Mouse (Mus musculus) liver, embryonic 11.5 days (tissue): ENCODE results near the gene Mipep. TPM values are rescaled to one million over a fixed set of nuclear protein-coding genes. Genes with fewer than 3 reads are reported as not detected.
A peak's percentile ranks its signal among the peaks of the same experiment; 100 is the strongest.

Experiments
- ATAC-seq: fragments of 200-750 bp; cut with Nextera tagmentation; replicated peaks from 2 replicates; pipeline ENCODE4 v1.8.0; 2017; ENCODE audit warnings: moderate number of reproducible peaks, mild to moderate bottlenecking, moderate TSS enrichment, moderate library complexity; ENCODE audit not compliant: low FRiP score
- DNase-seq: peaks from one replicate; pipeline ENCODE4 v3.0.0-alpha.2; 2017; ENCODE audit warnings: low spot score
- H3K27ac ChIP-seq: fragments of 300-500 bp; sonication (generic); 2 replicates; pipeline ENCODE4 v1.5.1; 2014; ENCODE audit warnings: mild to moderate bottlenecking, low read depth, low read length, control low read depth
- H3K27me3 ChIP-seq: fragments of 300-500 bp; sonication (generic); replicated peaks from 2 replicates; pipeline ENCODE4 v1.6.1; 2014; ENCODE audit warnings: low read length, mixed read lengths; ENCODE audit not compliant: control insufficient read depth, insufficient read depth
- H3K36me3 ChIP-seq: fragments of 300-500 bp; sonication (generic); 2 replicates; pipeline ENCODE4 v1.6.1; 2014; ENCODE audit warnings: mild to moderate bottlenecking, low read length, moderate library complexity, mixed read lengths; ENCODE audit not compliant: control insufficient read depth, insufficient read depth
- H3K4me1 ChIP-seq: fragments of 300-500 bp; sonication (generic); replicated peaks from 2 replicates; pipeline ENCODE4 v1.6.1; 2014; ENCODE audit warnings: low read length, mixed read lengths; ENCODE audit not compliant: control insufficient read depth, insufficient read depth
- H3K4me2 ChIP-seq: fragments of 300-500 bp; sonication (generic); 2 replicates; pipeline ENCODE4 v1.6.1; 2014; ENCODE audit warnings: mild to moderate bottlenecking, control low read depth, moderate library complexity
- H3K4me3 ChIP-seq: fragments of 300-500 bp; sonication (generic); 2 replicates; pipeline ENCODE4 v1.5.1; 2014; ENCODE audit warnings: low read depth, low read length, control low read depth
- H3K9ac ChIP-seq: fragments of 300-500 bp; sonication (generic); 2 replicates; pipeline ENCODE4 v1.6.1; 2014; ENCODE audit warnings: low read depth, low read length, control low read depth
- H3K9me3 ChIP-seq: fragments of 300-500 bp; sonication (generic); 2 replicates; pipeline ENCODE4 v1.6.1; 2016; ENCODE audit warnings: low read length, inconsistent platforms, mixed read lengths; ENCODE audit not compliant: control insufficient read depth
- WGBS: fragments of 180-500 bp; shearing (Covaris S2); extraction: QIAGEN DNeasy Blood & Tissue Kit; methylation state at CpG from one replicate; pipeline ENCODE4 v1.1.7; 2014; 5-methylcytosine and 5-hydroxymethylcytosine counted together
- polyA plus RNA-seq: library from polyadenylated mRNA; unstranded; fragments of >200 nt; fragmentation: Nextera tagmentation; extraction: Ambion mirVana; gene quantifications from 2 replicates; pipeline ENCODE4 v1.2.1, GENCODE M21; 2014

Mipep gene
- 27.8 TPM in 2 replicates for polyA plus RNA-seq

DNA sequence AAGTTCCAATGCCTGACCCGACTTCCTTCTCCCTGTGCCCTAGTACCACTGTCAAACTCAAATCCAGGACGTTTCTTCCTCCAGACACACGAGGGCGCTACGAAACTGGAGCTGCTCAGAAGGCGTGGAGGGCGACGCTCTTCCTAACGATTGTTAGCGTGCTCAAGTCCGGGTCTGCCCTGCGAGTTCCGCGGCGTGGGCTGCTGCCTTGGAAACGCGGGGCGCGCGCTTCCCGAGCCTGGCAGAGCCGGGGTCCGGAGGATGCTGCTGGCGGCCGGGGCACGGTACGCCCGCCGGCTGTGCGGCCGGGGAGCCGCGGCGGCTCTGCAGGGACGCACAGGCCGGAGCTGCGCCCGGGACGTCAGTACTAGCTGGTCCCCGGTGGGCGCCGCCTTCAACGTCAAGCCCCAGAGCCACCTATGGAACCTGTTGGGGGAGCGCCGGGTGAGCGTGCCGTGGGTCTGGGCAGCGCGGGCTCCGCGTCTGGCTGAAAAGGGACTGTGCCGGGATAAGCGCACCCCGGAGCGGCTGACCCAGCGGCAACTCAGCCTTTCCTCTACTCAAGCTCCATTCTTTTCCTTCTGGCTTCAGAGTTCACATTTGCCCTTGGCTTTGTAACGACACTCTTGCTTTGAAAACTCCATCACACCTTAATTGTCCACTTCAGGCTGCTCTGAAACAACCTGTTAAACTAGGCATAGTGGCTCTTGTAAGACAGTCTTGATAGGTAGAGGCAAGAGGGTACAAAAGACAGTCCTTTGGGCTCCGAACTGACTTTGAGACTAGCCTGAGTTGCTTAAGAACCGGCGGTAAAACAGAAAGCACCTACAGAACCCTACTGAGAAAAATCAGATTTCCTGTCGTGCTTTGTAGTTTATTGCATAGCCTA, at the start of gene Mipep:
TSS of gene Mipep (plus strand) at position 147 of the 889 bp plus-strand sequence.
- H3K9ac ChIP-seq, result peak within 1 kb of the TSS; percentile 78
- H3K4me1 ChIP-seq, result peaks cover 3% of the 10 kb centered on the region
- peak within 1 kb of the TSS; percentile 89 for H3K4me2 ChIP-seq
- H3K36me3 ChIP-seq, result no peaks in the 10 kb centered on the region; the same call in 1 of the 2 replicates
- H3K4me3 ChIP-seq, result peak within 1 kb of the TSS; percentile 90
- H3K27me3 ChIP-seq, result no peaks in the 10 kb centered on the region
- no peaks in the 10 kb centered on the region for H3K9me3 ChIP-seq
- H3K27ac ChIP-seq, result no peak within 1 kb of the TSS
- WGBS, result under 1% methylated on average over 61 of the region's 61 CpGs
- ATAC-seq, result peak; percentile 87
- peak; percentile 79 for DNase-seq

DNA sequence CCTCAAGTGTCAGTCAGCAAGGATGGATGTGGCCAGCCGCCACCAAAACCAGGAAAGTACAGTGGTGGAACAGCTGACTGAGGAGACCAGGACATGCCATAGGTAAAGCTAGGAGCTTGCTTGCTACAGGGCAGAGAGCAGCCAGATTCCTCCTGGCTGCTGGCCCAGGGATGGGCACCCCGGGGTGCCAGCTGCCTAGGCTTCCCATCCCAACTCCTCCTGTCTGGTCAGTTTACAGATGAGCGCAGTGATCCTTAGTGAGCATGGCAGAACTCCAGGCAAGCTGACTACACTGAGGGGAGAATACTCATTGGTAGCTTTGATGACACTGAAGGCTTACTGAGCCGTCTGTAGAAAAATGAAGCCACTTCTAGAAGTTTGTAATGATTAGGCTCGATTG, 49.2 kb upstream of the Mipep start:
- WGBS, result 69% methylated on average over 5 of the region's 5 CpGs
- DNase-seq, result no peak
- Histone ChIP-seq H3K4me3 (no peak overlapping the region), H3K27me3 (no peaks in the 10 kb centered on the region), H3K9ac (no peak overlapping the region), H3K27ac (peak overlapping the region; percentile 4; the same call in 1 of the 2 replicates), H3K4me2 (peak overlapping the region; percentile 12; the same call in 1 of the 2 replicates), H3K36me3 (no peaks in the 10 kb centered on the region), H3K9me3 (no peaks in the 10 kb centered on the region), H3K4me1 (peaks cover 39% of the 10 kb centered on the region)
- ATAC-seq, result no peak

DNA sequence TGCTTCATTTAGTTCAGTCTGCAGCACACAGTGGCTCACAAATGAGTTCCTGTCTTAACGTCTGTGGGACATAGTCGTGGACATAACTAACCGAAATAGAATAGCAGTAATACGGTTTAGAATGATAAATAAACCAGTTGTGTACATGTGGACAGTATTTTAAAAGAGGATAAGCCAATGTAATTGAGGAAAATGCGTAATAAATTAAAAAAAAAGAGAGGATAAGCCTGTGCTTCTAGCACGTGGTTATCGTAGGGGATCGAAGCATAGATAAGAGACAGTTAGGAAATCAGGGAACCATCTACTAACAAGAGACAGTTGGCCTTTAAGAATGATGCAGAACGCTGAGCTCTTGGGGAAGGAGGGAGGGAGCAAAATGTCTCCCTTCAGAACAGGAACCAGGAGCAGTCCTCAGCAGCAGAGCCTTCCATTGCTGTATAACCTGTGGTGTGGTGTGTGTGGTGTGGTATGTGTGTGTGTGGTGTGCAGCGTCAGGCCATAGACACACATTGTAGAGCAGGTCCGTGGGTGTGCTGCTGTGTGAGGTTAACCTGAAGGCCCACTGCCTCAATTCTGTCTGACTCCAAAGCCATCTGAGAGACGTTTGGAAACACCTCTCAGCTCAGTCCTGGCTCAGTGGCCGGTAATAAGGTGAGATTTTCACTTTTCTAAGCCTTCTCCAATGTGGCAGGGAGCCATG, 48.4 kb upstream of the Mipep start:
- H3K4me1 ChIP-seq, result peaks cover 39% of the 10 kb centered on the region
- no peak overlapping the region for H3K4me3 ChIP-seq
- no peak for ATAC-seq
- whole genome bisulfite sequencing, result 39% methylated on average over 13 of the region's 13 CpGs
- H3K27me3 ChIP-seq, result no peaks in the 10 kb centered on the region
- peak overlapping the region; percentile 10; the same call in 1 of the 2 replicates for H3K9ac ChIP-seq
- peak overlapping the region; percentile 83 for H3K27ac ChIP-seq
- H3K9me3 ChIP-seq, result no peaks in the 10 kb centered on the region
- peak overlapping the region; percentile 51 for H3K4me2 ChIP-seq
- DNase-seq, result no peak
- H3K36me3 ChIP-seq, result no peaks in the 10 kb centered on the region

DNA sequence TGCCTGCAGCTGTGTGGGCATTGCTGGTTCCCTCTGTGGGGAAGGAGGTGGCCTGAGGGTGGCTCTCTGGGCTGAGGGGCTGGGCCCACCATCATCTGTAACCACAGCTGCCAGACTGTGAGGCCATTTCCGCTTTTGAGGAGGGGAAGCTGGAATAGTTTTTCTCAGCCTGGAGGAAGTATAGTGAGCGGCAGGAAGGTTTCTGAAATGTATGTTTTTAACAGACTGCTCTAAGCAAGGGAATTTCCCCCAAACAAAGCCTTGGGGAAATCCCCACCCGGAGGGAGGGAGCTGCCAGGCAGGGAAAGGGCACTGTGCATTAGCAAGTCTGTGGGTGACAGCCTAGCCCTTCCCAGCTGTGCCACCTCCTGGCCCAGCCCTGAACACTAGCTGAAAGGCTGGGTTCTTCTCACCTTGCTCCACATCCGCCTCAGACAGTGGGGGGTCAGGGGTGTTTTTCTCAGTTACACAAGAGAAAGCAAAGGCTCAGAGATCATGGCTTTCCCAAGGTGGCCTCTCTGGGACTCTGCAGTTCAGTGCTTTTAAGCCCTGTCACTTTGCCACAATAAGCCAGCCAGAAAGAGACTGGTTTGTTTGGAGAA, 47.7 kb upstream of the Mipep start:
- peak overlapping the region; percentile 83 for H3K27ac ChIP-seq
- H3K9ac ChIP-seq, result peak overlapping the region; percentile 10; the same call in 1 of the 2 replicates
- DNase-seq, result peak; percentile 56
- no peaks in the 10 kb centered on the region for H3K9me3 ChIP-seq
- peak overlapping the region; percentile 51 for H3K4me2 ChIP-seq
- 7% methylated on average over 4 of the region's 4 CpGs for WGBS
- H3K4me3 ChIP-seq, result no peak overlapping the region
- H3K27me3 ChIP-seq, result no peaks in the 10 kb centered on the region
- peak; percentile 63 for ATAC-seq
- H3K36me3 ChIP-seq, result no peaks in the 10 kb centered on the region
- peaks cover 39% of the 10 kb centered on the region for H3K4me1 ChIP-seq

DNA sequence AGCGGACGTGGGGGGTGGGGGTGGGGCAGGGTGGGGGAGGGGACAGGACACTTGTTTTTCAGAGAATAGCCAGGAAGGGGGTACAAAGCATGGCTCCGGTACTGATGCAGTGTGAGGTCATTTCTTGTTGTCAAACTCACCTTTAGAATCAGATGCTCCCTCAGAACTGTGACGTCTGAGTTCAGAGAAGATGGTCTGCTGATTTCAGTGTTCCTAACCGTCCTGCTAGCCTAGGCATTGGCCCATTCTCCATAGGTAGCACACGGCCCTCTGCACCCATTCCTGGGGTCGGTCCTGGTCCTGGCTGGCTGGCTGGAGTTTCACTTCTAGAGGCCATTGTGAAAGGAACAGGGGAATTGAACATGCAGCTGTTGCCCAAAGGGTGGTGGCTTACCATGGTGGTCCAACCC, 47.2 kb upstream of the Mipep start:
- no peaks in the 10 kb centered on the region for H3K36me3 ChIP-seq
- H3K9me3 ChIP-seq, result no peaks in the 10 kb centered on the region
- peak overlapping the region; percentile 51 for H3K4me2 ChIP-seq
- WGBS, result 15% methylated on average over 7 of the region's 7 CpGs
- no peaks in the 10 kb centered on the region for H3K27me3 ChIP-seq
- no peak for DNase-seq
- H3K4me3 ChIP-seq, result no peak overlapping the region
- H3K9ac ChIP-seq, result no peak overlapping the region
- peak overlapping the region; percentile 83 for H3K27ac ChIP-seq
- peaks cover 37% of the 10 kb centered on the region for H3K4me1 ChIP-seq
- ATAC-seq, result no peak

DNA sequence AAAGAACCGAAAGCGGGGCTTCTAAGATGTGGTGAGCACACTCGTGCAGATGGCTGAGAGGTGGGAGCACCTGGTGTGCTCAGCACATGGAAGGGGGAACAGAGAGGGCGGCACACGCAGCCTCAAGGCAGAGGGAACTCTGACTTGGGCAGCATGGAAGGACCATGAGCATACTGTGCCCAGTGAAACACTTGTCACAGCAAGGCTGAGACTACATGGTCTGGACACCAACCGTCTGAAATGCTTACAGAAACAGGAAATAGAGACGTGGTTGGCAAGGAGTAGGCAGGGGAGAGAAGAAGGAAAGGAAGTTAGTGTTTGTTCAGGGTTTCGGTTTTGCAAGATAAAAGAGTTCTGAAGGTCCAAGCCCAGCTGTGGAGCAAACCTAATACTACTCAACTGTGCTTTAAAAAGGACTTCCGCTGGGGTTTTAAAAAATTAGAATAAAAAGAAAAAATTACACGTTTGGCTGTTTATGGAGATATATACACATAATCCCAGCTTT, 45.9 kb upstream of the Mipep start:
- H3K4me3 ChIP-seq, result no peak overlapping the region
- DNase-seq (no peak), ATAC-seq (no peak)
- H3K27ac ChIP-seq, result peak overlapping the region; percentile 47
- H3K9ac ChIP-seq, result no peak overlapping the region
- H3K4me2 ChIP-seq, result peak overlapping the region; percentile 8; the same call in 1 of the 2 replicates
- 45% methylated on average over 10 of the region's 10 CpGs for WGBS
- peaks cover 32% of the 10 kb centered on the region for H3K4me1 ChIP-seq
- H3K36me3 ChIP-seq, result no peaks in the 10 kb centered on the region
- H3K9me3 ChIP-seq, result no peaks in the 10 kb centered on the region
- no peaks in the 10 kb centered on the region for H3K27me3 ChIP-seq

DNA sequence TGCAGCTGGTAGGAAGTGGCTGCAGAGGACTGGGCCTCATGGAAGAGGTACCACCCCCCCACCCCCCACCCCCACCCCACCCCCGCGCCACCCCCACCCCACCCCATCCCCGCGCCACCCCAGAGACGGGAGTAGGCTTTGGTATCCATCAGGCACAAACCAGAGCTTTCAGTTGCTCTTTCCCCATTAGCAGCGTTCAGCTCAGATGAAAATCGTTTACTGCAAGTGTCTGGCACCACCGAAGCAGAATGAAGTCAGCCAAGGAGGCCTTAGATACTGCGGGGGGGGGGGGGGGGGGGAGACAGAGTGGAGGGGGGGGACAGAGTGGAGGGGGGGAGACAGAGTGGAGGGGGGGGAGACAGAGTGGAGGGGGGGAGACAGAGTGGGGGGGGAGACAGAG, 45.2 kb upstream of the Mipep start:
- Histone ChIP-seq H3K9ac (no peak overlapping the region), H3K27ac (no peak overlapping the region; the same call in 1 of the 2 replicates)
- no peak for ATAC-seq

DNA sequence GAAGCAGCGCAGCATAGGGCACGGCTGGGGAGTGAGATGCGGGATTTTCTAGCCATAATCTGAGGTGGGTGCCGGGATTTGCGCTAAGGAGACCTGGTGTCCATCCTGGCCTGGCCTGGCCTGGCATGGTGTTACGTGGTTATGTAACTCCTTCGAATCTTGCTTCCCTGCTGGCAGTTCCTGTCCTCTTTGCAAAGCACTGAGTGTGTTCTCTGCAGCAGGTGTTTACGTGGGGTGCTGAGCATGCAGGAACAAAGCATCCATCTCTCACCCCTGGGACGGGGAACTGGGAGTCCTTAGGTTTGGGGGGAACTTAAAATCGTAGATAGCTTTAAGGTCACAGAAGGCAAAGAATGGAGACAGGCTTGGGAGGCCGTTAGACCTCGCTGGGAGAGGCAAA, 44.8 kb upstream of the Mipep start:
- no peak overlapping the region; the same call in 1 of the 2 replicates for H3K4me2 ChIP-seq
- H3K27ac ChIP-seq, result no peak overlapping the region; the same call in 1 of the 2 replicates

More for the DNA sequence above, 45.2 kb upstream of the Mipep start:
- Histone ChIP-seq H3K4me3 (no peak overlapping the region), H3K4me2 (no peak overlapping the region; the same call in 1 of the 2 replicates), H3K36me3 (no peaks in the 10 kb centered on the region), H3K27me3 (no peaks in the 10 kb centered on the region), H3K9me3 (no peaks in the 10 kb centered on the region), H3K4me1 (peaks cover 28% of the 10 kb centered on the region)
- no peak for DNase-seq
- 43% methylated on average over 6 of the region's 9 CpGs for WGBS

More for the DNA sequence above, 44.8 kb upstream of the Mipep start:
- no peaks in the 10 kb centered on the region for H3K36me3 ChIP-seq
- no peaks in the 10 kb centered on the region for H3K9me3 ChIP-seq
- 71% methylated on average over 12 of the region's 12 CpGs for WGBS
- no peak for DNase-seq
- H3K9ac ChIP-seq, result no peak overlapping the region
- peaks cover 27% of the 10 kb centered on the region for H3K4me1 ChIP-seq
- no peak for ATAC-seq
- no peaks in the 10 kb centered on the region for H3K27me3 ChIP-seq
- no peak overlapping the region for H3K4me3 ChIP-seq
